Mouse (Mus musculus) myocyte (in vitro differentiated cells): ENCODE data around the gene Crnkl1.

ENCODE experiments used
- E2F4 ChIP-seq: IDR thresholded peaks from one replicate; pipeline ENCODE4 v1.6.1; 2011; ENCODE audit warnings: mild to moderate bottlenecking, control low read depth, moderate library complexity; ENCODE audit not compliant: insufficient read depth
- MAX ChIP-seq: IDR thresholded peaks from one replicate; pipeline ENCODE4 v1.6.1; 2011; ENCODE audit warnings: low read depth, mild to moderate bottlenecking, control low read depth
- MYOD1 ChIP-seq, 3 experiments: IDR thresholded peaks; one replicate each; pipeline ENCODE4 v1.6.1; 2011; ENCODE audit warnings: control low read depth in 2 of 3, low read depth in 2 of 3, mild to moderate bottlenecking in 2 of 3, moderate library complexity in 1 of 3; ENCODE audit not compliant: insufficient read length in 2 of 3, control insufficient read depth in 1 of 3
- MYOG ChIP-seq, 3 experiments: IDR thresholded peaks; one replicate each; pipeline ENCODE4 v1.6.1; 2011; ENCODE audit warnings: control low read depth in 2 of 3, low read depth in 2 of 3, mild to moderate bottlenecking in 2 of 3; ENCODE audit not compliant: insufficient read length in 2 of 3, control insufficient read depth in 1 of 3, insufficient read depth in 1 of 3
- POLR2A ChIP-seq: IDR thresholded peaks from one replicate; pipeline ENCODE4 v1.6.1; 2011; ENCODE audit warnings: low read depth, mild to moderate bottlenecking, control low read depth, moderate library complexity; ENCODE audit not compliant: insufficient read length
- POLR2AphosphoS2 ChIP-seq: IDR thresholded peaks from one replicate; pipeline ENCODE4 v1.6.1; 2011; ENCODE audit warnings: low read depth, control low read depth; ENCODE audit not compliant: insufficient read length
- REST ChIP-seq: IDR thresholded peaks from one replicate; pipeline ENCODE4 v1.6.1; 2011; ENCODE audit warnings: mild to moderate bottlenecking, control low read depth, moderate library complexity; ENCODE audit not compliant: insufficient read depth, insufficient read length
- TCF12 ChIP-seq: IDR thresholded peaks from one replicate; pipeline ENCODE4 v1.6.1; 2011; ENCODE audit warnings: mild to moderate bottlenecking, control low read depth; ENCODE audit not compliant: poor library complexity, insufficient read depth, severe bottlenecking
- USF1 ChIP-seq: IDR thresholded peaks from one replicate; pipeline ENCODE4 v1.6.1; 2011; ENCODE audit warnings: low read depth, mild to moderate bottlenecking, control low read depth, moderate library complexity

GRCm38 (mm10) chr2:145948402-145948954, 13.7 kb upstream of the Crnkl1 start:
- TF ChIP-seq REST (no peak), TCF12 (no peak), POLR2A (no peak), USF1 (no peak), MAX (no peak), MYOD1 (IDR thresholded peaks at IDR 0.05; ENCODE audit: control insufficient read depth in 1 of 3, insufficient read length in 2 of 3, low read depth in 2 of 3) (no peak), MYOG (IDR thresholded peaks at IDR 0.05; ENCODE audit: control insufficient read depth in 1 of 3, insufficient read depth in 1 of 3, insufficient read length in 2 of 3, low read depth in 2 of 3) (no peak), E2F4 (no peak), POLR2AphosphoS2 (no peak)
